Mouse (Mus musculus) ovary, postnatal 14 days (tissue): Measurements from ENCODE around the gene Cldn34b3.
"Not testable (repeated sequence)": the region's sequence is repeated elsewhere in the genome, so short reads cannot be mapped to it uniquely, and the experiment has no call there.

ENCODE experiments used
- DNase-seq: peaks from one replicate; pipeline ENCODE4 v3.0.0; 2022; ENCODE audit warnings: low spot score

Cldn34b3 gene

DNA sequence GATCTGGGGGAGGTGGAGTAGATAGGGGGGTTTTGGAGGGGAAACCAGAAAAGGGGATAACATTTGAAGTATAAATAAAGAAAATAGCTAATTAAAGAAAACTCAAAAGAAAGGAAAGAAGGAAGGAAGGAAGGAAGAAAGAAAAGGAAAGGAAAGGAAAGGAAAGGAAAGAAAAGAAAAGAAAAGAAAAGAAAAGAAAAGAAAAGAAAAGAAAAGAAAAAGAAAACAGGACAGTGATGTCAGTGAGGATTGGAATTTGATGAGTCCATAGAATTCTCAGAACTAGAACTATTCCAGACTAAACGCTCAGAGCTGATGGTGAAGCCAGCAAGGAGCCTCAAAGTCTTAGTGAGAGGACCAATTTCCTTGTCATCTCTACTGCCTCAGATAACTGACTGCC, at the start of gene Cldn34b3:
Gene Cldn34b3, plus strand, starts transcription at position 301 of the 400 bp plus-strand sequence.
- not testable (repeated sequence) for DNase-seq
